Mouse (Mus musculus) v-Abl transformed pro-B cells (cell line): Measurements from ENCODE around the gene Nsun4.

Source experiments
- in situ Hi-C, 2 experiments: fragments of 400-800 bp; cut with MboI; formaldehyde crosslinking; loops; one replicate each; pipeline ENCODE4 v1.15.1; 2025; ENCODE audit not compliant: unreplicated experiment in 2 of 2

Gene Nsun4

DNA sequence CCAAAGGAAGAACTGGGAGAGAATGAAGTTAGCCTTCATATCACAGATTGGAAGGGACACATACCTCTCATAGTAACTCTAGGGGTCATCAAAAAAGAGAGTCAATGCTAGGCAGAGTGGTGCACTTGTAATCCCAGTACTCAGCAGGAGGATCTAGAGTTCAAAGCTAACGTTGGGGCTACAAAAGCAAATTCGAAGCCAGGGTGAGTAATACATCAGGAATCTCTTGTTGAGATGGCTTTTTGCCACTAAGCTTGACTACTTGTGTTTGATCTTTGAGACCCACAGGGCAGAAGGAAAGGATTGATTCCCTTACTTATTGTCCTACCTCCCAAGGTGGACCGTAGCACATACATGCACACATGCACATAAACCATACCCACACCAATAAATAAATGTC, 4.5 kb downstream of the Nsun4 start:
- in situ Hi-C loops = loop anchor here in 1 of 2 experiments (10.0 kb wide), 1 partner anchor 144 kb away; no protein-coding TSS in a partner anchor

DNA sequence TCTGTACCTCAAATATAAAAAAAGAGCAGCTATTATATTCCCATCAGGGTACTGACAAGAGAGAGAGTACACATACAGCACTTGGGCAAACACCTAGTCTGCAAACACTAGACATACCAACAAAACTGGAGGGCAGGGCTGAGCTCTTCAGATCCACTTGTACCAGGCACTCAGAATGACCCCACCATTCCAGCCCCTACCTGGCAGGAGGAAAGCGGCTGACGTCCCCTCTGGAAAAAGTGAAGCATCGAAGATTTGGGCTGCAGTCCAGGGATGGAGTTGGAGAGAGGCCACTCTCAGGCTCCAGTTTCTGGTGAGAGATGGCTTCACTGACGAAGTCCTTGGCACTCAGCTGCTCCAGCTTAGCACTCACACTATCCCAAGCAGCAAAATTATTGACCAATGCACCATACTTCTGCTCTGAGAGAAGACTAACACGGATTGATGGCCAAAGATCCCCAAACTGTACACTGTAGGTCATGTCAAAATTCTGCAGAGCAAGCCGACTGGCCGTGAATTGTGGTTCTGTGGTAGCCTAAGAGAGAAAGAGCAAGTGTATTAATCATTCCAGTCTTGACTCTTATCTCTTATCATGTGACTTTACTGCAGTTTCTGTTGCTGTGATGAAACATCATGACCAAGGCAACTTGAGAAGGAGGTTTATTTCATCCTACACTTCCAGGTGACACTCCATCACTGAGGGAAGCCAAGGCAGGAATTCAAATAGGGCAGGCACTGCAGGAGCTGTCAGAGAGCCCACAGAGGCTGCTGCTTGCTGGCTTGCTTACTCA, 5.4 kb downstream of the Nsun4 start:
- in situ Hi-C loops = loop anchor here in 1 of 2 experiments (10.0 kb wide), 1 partner anchor 144 kb away; no protein-coding TSS in a partner anchor

DNA sequence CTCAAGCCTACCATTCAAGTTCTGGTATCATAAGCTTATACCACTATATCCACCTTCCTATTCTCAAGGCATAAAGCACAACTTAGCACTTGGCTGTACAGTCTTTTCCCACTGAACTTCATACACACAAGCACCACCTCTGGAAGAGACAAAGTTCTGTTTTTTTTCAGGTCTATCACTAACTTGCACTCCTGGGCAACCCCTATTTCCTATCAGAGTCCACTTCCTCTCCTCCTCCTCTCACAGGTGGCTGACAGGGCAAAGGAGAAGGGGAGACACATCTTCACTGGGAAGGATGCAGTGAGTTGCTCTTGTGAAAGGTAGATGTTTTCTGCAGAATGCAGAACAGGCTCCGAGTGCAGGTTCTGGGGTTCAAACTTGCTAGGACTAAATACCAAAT, 6.0 kb downstream of the Nsun4 start:
- in situ Hi-C loops = loop anchor here in 1 of 2 experiments (10.0 kb wide), 1 partner anchor 143 kb away; no protein-coding TSS in a partner anchor

DNA sequence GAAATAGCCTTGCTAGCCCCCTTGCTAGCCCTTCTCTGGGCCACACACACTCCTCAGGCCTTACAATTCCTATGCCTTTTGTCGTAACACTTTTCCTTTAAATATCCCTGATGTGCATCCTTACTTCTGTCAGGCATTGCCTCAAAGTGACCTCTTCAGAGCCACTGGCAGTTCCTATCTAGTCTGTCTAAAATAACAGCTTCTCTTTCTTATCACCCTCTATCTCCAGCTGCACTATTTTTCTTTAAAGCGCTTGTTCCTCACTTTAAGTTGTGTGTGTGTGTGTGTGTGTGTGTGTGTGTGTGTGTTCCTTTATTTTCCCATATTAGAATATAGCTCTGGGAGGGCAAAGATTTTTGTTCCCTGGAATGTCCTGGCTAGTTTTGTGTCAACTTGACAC, 7.1 kb downstream of the Nsun4 start:
- in situ Hi-C loops = loop anchor here in 1 of 2 experiments (10.0 kb wide), 1 partner anchor 142 kb away; no protein-coding TSS in a partner anchor

DNA sequence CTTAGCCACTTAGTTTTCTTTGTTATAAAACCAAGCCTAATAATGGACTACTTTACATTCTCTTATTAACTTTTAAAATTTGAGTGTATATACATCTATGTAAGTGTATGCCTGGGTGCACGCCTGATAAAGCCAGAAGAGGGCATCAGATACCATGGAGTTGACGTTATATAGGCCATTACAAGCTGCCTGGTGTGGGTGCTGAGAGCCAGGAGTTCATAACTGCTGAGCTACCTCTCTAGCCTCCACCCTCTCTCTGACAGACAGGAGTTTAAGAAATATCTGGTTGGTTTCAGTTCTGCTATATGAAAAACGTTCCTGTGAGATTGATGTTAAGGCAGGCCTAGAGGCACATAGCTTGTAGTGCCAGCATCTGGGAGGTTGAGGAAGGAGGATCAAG, 11.5 kb downstream of the Nsun4 start:
- in situ Hi-C loops = loop anchor here in 1 of 2 experiments (10.0 kb wide), 1 partner anchor 137 kb away; no protein-coding TSS in a partner anchor

DNA sequence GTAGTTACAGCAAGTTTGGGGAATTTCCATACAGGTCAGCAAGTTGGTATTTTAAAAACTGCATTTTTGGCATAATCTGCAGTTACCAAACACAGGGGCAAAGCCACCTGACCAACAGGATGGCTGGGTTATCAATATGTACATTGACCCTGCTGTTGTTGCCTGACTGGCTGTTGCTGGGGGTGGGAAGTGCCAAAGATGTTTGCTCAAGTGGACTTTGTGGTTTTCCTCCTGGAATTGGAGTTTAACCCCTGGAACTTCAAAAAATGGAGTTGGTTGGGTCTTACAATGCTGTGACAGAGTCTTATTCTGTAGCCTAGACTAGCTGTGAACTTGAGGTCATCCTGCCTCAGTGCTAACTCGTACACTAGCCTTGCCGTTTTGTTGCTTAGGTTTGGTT, 13.2 kb downstream of the Nsun4 start:
- in situ Hi-C loops = loop anchor here in 1 of 2 experiments (10.0 kb wide), 1 partner anchor 136 kb away; no protein-coding TSS in a partner anchor

DNA sequence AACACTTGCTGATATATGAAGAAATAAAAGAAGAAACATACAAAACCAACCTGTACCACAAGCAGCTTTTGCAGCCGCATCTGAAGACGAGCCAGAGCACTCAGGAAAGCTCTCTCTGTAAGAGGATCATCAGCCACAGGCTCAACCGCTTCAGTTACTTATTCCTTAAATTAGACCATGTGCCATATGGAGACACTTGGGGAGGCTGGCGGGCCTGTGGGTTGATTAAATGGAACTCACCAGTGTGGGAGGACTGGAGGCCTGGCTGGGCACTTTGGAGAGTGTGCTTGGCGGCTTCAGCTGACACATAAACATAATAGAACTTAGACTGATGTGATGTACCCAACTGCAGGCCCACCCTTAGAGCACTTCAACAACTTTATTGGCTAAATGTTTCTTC, 20.3 kb downstream of the Nsun4 start:
- in situ Hi-C loops = no loop called here

DNA sequence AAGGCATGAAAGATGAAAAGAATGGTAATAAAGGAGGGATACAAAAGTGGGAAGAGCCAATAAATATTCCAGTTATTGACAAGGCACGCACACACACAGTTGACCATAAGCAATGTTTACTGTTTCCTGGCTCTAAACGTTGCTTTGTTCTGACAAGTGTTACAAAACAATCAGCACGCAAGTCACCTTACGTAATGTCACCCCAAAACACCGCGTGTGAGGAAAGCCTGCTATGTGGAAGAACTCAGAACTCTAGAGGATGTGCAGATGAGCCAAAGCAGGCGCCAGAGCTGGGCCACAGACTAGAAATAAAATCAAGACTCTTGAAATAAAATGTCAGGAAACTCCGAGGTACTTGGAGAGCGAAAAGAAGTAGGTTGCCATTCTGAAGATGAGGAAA, 20.8 kb downstream of the Nsun4 start:
- in situ Hi-C loops = no loop called here

DNA sequence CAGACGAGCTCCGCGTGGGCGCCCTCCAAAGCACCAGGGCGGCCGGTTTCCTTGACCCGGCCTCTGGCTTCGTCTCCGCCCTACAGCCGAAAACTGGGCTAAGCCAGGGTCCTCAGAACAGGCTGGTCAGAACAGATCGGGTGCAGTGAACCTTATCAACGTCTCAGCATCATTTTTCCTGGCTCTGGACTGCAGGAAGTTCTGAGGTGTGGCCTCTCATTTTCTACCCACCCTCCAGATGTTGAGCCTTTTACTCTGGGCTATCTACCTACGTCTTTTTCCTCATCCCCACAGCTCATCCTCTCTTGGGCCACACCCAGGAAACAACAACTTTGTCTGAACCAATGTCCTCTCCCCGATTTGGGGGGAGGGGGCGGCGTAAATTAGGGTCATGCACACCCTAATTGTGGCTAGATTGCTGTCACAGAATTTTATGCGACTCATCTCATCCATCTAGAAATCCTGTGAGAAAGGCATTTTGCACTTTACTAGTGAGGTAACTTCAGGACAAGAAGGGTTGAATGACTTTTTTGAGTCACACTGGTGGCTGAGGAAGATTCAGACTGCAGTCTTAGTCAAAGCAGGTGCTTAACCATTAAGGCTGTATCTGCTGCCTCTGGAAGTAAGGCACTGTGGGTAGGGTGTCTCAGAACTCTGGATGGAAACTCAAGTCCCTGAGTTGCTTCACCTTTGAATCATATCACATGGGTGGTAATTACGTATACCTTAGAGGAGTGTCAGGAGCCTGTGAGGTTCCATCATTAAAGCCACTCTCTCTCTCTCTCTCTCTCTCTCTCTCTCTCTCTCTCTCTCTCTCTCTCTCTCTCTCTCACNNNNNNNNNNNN, 35.6 kb downstream of the Nsun4 start, which contains the start of gene Faah:
TSS of gene Faah (minus strand) at position 25 of the 845 bp plus-strand sequence.
- in situ Hi-C loops = no loop called here

DNA sequence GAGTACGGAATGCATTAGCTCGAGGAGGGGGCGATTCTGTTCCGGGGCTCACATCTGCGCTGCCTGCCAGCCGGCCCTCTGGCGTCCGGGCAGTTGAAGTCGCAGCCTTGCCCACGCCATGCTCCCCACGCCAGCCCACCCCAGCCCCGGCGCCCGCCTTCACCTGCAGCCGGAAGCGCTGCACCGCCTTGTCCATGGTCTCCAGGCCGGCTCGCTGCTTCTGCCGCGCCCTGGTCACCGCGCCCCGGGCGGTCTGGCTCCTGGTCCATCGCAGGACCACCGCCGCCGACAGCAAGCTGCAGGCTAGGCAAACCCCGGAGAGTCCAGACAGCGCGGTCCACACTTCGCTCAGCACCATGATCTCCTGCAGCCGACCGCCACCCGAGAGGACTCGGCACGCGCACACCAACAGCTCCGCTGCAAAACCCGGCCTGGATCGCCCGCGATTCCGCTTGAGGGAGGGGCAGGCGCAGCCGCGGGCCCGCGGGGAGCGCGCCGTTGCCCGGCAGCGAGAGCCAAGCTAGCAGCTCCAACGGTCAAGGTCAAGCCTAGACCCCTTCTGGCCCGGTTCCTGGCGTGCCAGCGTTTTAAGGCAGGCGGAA, 36.3 kb downstream of the Nsun4 start:
- in situ Hi-C loops = no loop called here

DNA sequence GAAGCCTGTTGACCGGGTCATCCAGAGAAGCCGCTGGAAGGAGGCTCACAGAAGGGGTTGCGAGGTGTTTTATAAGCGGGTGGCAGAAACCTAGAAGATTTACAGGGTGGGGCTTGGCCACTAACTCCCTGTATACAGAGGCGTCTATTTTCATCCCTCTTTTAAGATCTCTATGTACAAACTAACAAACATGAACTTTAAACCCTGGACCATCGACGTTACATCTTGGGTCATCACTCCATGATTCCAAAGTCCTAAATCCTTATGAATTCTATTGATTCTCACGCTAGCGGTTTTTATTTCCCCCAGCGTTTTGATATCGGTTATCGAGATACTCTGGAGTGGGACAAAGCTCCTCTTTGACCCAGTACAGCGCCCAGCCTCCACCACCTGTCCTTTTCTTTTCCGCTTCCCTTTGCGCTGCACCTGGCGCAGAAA, 36.8 kb downstream of the Nsun4 start:
- in situ Hi-C loops = no loop called here

DNA sequence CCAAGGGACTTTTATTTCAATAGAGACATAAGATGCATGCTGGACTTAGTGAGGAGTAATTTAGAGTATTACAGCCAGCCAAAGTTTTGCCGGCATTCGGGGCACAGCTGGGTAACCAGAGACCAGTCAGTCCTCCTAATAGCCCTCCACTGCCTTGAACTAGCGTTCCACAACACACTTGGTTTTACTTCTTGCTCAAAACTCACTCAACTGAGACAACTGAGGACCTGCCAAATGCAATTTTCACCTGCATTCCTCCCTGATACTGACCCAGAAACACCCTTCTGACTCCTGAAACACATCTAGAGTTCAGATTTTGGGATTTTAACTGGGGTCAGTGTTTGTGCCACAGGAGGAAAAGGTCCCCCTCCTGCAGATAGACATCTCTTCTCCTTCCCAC, 37.3 kb downstream of the Nsun4 start:
- in situ Hi-C loops = no loop called here

DNA sequence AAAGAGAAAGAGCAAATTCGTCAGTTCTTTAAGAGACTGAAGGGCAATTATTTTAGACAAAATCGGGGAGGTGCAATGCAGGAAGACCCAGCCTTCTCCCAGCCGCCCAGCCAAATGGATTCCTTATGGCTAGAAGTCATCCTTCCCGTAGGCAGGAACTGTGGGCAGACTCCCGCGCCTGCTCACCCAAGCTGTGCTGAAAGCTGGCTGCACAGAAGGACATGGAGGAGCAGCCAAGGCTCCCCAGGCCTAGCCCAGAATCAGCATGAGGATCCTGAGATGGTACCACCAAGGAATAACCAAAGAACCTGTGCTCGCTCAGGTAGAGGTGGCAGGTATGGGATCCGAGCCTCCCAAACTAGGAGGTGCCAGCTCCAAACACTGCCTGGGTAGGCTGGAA, 37.7 kb downstream of the Nsun4 start:
- in situ Hi-C loops = no loop called here

DNA sequence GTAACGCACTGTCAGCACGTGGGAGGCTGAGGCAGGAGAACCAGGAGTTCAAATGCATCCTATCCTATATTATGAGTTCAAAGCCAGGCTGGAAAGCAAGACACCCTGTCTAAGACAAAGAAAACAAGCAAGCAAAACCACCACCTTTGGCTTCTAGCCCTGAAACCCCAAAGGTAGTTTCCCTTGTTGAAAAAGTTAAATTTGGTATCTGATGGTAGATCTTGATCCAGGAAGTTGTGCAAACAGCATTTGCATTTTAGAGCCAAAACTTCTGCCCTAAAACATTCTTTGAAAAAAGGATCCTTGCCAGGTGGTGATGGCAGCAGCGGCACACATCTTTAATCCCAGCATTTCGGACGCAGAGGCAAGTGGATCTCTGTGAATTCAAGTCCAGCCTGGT, 38.2 kb downstream of the Nsun4 start:
- in situ Hi-C loops = no loop called here

DNA sequence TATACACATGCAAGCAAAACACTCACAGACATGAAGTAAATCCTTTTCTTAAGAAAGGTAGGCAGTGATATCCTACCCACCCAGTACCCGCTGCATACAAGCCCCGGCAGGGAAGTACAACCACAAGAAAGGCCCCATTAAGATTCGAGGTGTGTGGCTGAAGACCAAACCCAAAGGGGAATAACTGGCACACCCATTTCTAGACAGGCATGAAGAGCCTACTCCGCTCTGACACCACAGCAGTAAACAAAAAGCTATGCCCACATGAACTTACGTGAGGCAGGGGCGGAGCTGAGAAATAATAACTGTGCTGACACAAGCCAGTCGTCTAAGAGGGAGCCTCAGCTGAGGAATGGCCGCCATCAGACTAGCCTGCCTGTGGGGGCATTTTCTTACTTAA, 43.5 kb downstream of the Nsun4 start:
- in situ Hi-C loops = no loop called here

DNA sequence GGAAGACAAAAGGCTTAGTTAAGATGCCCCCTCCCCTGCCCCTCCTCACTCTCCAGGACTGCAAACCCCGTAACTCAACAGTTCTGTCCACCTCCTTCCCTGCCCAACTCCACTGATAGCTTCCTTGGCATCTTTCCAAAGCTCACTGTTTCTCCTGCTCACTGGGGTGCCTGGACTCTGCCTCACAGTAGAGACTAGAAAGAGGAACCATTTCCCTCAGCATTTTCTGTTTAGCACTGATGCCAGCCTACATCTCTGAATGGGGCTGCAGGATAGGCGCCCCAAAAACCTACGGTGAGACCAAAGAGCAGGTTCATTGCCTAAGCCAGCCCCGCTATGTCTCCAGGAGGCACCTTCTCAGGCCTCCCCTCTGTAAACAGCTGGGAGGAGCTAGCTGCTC, 52.5 kb downstream of the Nsun4 start:
- in situ Hi-C loops = no loop called here

DNA sequence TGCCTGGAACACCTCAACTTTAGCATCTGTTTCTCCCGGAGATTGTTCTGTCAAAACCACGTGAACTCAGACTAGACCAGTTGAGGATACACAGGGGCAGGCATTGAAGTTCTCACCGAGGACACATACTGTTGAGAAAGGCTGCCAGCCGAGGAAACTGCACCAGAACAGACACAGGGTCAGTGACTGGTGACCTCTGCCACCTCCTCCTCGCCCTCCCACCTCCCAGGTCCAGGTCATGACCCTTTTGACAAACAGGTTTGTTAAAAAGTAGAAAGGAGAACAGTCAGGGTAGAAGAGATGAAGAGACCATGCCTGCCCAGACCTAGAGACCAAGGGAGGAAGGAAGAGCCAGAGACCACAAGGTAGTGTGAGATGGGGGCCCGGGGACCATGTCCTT, 53.0 kb downstream of the Nsun4 start:
- in situ Hi-C loops = no loop called here

DNA sequence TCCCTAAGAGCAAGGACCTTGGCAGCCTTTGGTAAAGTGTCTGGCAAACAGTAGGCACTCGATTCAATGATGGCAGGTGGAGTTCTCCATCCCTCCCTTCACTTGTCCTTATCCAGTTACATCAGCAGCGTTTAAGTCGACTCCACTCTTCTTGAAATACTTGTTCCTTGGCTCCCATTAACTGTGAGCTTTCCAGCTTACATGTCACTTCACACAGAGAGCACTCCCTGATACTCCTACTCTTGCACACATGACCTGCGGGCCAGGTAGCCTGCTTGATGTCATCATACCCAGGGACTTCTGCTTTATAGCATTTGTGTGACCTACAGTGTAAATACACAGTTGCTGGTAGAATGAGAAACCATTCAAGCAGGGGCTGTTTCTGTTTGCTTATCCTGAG, 56.9 kb downstream of the Nsun4 start:
- in situ Hi-C loops = no loop called here

DNA sequence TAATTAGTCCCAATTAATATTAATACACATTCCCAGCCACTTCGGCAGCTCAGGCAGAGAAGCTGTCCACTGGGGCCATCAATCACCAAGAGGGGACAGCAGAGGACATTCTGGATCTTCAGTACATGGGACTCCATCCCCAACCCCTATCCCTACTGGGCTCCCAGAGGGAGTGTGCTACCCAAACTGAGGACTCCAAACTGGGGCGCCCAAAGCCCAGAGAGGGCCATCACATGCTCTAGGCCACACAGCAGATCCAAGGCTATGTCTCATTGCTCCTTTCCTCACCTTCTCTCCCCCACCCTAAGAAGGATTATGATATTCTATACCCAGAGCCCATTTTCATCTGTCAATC, 58.3 kb downstream of the Nsun4 start:
- in situ Hi-C loops = no loop called here

DNA sequence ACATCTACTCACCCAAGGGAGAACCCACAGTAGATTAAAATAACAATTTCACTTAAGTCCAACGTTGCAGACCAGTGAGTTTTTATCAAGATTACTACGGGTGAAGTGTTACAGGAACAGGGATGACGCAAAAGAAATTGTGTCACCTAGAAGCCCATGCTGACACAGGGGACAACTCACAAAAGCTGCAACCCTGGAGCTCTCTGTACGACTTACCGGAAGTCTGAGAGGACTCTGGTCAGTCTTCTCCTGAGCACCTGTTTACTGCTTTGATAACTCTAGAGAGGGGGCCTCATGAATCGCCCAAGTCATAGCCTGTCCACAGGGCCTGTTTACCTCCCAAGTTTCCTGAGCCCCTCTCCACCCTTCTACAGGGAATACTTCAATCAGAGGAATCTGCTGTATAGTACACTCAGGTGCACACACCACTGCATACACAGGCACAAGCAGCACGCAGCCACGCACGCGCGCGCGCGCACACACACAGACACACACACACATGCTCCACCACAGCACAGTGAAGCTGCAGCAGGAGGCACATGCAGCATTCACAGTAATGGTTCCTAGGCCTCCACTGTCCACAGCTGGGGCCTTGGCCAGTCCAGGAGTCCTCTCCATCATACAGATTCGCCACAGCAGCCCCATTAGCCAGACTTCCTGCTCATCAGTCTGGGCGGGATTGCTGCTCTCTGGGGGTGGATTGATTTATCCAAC, 58.9 kb downstream of the Nsun4 start:
- in situ Hi-C loops = no loop called here
